Mouse (Mus musculus): Measurements from ENCODE around the gene Slc39a3.
"Not testable (repeated sequence)": the region's sequence is repeated elsewhere in the genome, so short reads cannot be mapped to it uniquely, and the experiment has no call there.

Gene Slc39a3

DNA sequence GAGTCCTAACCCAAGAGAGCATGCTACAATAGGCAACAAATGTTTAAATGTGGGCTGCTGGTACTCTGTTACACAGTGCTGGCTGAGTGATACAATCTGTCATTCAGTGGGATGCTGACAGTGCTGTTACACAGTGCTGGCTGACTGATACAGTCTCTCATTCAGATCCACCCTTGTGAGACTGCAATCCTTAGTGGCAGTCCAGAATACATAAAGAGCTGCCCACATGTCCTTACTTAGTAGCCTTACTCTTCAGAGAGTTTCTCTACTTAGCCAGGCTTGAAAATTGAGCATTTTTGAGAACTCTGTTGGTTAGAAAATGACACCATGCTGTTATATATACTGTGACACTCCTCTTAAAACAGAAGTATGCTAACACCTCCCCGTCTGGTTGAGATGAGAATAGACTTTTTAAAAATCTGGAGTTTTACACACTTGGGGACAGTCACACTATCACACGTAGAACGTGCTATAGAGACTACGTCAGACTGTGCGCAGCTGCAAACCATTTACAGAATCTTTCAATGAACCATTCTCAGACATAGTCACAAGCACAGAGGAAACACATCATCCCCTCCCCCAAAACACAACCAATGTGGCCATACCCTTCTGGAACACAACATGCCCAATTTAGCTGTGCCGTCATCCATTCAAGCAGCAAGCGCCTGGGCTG lies 31.1 kb downstream of the Slc39a3 start:
- no peak for DNase-seq (ENCODE audit: low read depth)

DNA sequence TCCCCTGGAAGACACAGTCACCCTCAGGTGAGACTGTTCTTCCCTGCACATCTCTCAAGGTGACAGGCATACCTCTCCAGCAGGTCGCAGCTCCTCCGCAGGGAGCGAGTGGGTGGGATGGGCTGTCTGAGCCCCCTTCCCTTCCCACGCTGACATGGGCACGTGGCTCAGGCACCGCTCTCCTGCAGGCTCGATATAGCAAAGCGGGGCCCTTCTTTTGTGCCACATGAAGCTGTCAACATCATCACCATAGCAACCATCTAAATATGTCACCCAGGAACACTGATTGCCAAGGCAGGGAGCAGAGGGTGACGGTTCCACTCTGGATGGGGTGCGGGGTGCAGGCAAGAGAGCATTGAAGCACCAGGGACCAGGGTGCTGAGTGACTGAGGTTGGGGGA lies 36.1 kb downstream of the Slc39a3 start:
- no peak for DNase-seq (ENCODE audit: low read depth)

DNA sequence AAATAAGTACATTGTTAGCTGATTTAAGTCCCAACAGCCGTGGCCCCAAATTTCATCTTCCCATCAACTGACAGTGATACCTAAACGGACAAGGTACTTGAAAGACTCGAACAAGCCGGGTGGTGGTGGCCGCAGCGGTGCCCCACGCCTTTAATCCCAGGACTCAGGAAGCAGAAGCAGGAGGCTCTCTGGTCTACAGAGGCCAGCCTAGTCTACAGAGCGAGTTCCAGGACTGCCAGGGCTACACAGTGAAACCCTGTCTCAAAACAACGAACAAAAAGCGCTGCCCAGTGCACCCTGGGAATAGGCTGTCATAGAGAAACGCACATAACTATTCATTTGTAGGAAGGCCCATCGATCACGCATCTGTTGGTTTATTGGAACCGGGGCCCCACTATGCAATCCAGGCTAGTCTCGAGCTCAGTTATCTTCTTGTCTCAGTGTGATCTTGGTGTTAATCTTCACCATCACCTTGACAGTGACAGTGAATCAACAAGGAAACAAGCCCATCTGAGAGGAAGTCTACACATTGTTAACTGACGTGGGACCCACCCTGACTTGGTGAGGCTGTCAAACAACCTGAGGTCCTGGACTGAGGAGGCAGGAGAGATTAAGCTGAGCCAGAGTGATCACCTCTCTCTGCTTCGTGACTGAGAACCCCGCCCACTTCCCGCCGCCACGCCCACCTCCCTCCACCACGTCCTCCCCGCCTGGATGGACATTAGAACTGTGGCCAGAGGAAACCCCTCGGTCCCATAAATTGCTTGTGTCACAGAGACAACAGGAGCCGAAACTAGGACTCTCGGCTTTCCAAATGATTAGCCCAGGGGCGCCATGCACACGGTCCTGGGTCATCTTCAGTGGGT lies 36.8 kb downstream of the Slc39a3 start:
- DNase-seq (ENCODE audit: low read depth): no peak

DNA sequence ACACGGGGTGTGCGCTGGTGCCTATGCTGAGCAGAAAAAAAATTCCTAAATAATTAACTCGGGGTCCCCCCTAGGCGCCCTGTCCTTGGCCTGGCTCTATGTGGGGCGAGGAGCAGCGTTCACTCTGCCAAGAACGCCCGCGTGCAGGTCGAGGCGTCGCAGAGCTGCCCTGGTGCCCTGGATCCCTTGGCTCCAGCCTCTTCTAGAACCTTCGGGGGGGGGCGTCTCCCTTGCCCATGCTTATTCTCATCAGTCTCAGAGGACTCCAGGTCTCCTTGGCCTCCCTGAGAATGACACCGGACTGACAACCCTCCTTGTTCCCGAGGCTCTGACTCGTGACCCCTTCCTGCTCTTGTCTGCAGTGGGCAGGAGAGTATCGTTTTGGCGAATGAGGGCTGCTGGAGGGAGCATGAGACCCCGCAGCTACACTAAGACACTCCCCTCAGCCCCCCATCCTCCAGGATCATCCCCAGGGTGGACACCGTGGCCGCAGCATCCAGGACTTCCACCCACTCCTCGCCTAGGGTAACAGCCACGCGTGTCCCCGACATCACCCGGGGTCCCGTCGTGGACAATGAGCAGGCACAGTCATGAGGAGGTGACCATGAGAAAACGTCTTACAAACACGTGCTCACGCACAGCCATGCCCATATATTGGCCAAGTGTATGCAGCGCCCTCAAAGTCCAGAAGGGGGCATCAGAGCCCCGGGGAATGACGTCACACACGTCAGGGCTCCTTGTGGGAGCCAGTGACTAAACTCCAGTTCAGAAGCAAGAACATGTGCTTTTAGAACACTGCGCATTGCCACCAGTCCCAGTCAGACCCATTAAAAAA lies 37.6 kb downstream of the Slc39a3 start:
- DNase-seq (ENCODE audit: low read depth): peak; percentile 88

DNA sequence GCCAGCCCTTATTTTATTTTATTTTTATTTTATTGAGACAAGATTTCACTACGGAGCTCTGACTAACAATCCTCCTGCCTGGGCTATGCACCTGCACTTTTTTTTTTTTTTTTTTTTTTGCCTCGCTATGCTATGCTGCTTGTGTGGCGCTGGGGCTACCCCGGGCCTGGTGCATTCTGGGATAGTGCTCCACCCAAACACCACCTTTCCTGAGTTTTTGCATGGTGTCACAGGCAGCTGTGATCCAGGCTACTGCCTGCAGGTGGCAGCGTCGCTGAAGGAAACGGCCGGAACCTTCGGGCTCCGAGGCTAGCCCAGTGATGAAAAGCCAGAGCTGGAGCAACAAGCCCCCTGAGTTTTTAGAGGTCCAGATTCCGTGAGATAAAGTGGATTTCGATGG lies 38.4 kb downstream of the Slc39a3 start:
- peak; percentile 45 for DNase-seq (ENCODE audit: low read depth)

DNA sequence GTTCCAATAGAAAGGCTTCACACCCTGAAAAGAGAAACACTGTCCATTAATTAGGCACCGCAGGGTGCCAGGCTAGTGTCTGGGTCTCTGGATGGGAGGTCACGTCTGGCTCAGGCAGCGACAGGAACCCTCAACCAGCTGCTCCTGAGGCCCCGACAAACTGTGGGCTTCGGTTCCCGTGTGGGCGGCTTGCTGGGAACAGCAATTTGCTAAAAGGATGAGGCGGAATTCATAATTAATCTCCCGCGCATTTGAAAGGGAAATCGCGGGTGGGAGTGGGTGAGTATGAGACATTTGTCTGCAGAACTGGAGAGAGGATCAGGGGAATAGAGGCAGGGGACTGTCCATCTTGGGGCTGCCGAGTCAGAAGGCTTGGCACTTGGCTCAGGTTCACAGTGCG lies 39.2 kb downstream of the Slc39a3 start:
- DNase-seq (ENCODE audit: low read depth): no peak

DNA sequence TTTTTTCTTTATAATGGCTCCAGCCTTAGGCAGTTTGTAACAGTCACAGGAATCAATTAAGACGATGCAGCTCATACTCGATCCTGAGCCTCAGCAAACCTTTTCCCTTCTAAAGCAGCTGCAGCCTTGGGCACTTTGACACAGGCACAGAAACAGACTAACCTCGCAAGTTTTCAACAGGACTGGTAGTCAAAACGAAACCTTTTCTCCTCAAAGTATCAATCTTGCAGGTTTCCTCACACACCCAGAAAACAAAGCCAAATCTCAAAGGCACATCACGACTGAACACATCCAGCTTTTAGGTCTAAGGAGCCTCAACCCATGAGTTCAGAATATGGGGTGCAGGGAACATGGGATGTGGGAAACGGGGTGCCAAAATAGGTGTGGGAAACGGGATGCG lies 39.9 kb downstream of the Slc39a3 start:
- no peak for DNase-seq (ENCODE audit: low read depth)

DNA sequence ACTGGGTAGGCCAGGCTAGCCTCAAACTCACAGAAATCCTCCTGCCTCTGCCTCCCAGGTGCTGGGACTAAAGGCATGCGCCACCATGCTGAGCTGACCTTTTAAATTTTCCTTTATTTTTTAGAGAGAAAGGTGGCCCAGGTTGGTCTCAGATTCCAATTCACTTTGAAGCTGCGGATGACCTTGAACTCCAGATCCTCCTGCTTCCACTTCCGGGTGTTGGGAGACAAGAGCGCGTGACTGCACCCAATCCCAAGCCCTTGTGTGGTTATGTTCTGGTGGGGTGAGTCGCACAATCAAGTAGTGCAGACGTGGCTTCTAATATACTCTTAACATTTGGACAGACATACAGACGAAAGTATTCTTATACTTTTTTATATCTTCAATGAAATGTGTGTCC lies 40.7 kb downstream of the Slc39a3 start:
- DNase-seq (ENCODE audit: low read depth): no peak

DNA sequence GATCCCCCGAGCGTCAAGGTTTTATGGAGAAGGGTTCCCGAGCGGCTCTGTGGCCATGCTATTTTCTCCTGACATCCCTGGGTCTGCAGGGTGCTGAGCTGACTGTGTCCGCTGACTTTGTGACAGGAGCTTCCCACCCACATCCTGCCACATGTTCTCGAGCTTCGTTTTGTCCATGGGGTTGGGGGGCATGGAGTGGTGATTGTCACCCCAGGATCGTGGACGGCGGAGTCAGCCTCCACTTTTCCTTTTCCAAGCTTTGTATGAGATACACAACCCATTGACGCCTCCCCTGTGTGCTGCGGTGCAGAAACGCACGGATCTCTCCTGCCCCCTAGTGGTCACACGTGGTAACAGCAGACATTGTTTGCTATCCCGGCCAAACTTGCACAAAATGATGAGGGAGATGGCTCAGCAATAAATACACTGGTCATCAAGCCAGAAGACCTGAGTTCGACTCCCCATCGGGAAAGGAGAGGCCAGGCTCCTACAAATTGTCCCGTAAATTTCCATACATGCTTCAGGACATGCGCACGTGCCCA lies 42.1 kb downstream of the Slc39a3 start:
- DNase-seq (ENCODE audit: low read depth): peak; percentile 66

DNA sequence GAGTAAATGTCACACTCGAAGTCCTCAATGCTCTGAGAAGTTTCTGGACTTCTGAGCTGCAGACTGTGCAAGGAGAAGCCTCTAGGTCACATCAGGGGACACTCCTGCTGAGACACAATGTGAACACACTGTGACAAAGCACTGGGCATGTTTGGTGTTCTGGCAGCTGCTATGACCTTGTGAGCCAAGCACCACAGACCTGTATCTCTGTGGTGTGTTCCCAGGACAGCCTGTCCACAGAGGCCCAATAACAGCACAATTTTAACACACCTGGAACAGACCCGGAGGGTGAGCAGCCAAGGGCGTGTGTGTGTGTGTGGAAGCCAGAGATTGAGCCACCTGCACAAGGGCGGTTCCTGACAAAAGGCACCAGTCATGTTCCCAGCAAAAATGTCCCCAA lies 42.6 kb downstream of the Slc39a3 start:
- no peak for DNase-seq (ENCODE audit: low read depth)

DNA sequence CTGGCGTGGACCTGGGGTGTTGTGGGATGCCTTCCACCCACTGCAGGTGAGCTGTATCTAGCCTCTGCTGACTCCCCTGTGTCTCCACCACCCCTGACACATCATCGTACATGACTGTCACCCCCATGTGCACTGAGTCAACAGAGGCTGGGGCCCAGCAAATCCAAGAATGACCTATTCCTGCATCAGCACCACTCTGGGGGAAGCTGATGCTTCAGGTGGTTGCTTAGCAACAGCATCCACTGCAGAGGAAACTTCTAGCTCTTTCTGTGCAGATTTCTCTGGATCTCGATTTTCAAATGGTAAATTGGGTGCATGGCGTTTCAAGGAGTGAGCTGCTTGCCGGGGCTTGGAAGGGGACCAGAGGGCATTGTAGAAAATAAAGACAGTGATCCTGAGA lies 44.0 kb downstream of the Slc39a3 start:
- no peak for DNase-seq (ENCODE audit: low read depth)

DNA sequence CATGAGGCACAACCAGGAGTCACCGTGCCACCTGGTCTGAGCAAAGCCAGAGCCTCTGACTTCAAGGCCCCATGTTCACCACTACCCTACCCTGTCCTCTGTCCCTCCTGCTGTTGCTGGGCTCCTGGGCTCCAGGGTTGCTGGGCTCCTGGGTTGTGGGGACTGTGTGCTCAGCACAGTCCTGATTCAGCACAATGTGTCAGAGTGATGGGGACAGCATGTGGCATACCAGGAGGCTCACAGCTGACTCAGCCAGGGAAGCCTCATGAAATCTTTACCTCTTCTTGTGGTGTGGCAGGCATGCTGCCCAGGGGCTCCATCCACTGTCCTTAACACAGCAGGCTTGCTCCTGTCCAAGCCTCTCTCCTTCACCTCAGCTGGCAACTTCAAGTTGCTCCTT lies 45.3 kb downstream of the Slc39a3 start:
- no peak for DNase-seq (ENCODE audit: low read depth)

DNA sequence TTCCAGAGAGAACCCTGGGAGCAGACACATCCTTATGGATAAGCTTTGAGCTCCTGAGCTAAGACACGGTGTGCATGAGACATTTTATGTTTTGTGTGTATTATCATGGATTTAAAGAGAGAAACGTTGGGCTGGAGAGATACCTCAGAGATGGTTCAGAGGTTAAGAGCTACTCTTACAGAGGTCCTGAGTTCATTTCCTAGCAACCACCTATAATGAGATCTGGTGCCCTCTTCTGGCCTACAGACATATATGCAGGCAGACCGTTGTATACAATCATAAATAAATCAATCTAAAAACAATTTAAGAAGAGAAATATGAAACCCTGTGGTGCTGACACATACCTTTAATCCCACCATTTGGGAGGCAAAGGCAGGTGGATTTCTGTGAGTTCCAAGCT lies 46.2 kb downstream of the Slc39a3 start:
- DNase-seq (ENCODE audit: low read depth): no peak

DNA sequence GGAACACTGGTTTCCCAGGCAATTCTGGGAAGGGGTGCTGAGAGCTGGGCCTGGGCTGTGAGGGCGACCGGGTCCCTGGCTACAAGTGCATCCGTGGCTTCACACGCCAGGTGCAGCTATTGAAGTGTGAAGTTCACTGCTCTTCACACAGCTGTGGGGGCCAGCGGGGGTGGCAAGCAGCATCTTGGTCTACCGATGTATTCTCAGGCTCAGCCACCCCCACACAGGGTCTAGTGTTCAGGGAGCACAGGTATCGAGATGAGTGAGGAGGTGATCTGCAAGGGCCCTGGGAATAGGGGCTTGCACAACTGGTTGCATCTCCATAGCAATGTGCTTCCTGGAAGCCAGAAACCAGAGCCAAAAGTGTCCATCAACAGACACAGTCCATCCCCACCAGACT lies 46.8 kb downstream of the Slc39a3 start:
- no peak for DNase-seq (ENCODE audit: low read depth)

DNA sequence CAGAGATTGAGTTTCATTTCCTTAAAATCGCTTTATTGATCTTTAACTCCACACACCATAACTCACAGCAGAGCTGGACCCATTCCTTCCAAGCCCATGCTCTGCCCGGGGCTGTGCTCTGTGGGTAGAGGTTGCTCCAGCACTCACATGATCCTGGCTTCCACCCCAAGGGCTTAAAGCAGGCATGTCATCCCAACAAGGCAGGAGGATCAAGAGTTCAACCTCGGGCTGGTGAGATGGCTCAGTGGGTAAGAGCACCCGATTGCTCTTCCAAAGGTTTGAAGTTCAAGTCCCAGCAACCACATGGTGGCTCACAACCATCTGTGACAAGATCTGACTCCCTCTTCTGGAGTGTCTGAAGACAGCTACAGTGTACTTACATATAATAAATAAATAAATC lies 47.4 kb downstream of the Slc39a3 start:
- not testable (repeated sequence) for DNase-seq (ENCODE audit: low read depth)

DNA sequence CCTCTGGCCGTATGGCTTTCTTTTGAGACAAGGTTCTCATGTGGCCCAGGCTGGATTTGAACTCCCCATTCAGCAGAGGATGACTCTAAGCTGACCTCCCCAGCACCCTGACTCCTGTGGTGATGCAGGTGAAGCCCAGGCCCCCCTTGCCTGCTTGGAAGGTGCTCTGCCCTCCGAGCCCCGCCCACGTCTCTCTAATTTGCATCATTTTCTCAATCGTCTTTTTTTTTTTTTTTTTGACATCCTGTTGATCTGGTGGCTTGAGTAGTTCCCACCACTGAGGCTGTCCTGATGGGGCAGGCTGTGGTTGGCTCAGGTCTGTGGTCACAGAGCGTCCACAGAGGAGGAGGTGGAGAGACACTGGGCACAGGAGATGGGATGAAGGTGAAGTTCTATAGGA lies 47.8 kb downstream of the Slc39a3 start:
- no peak for DNase-seq (ENCODE audit: low read depth)

DNA sequence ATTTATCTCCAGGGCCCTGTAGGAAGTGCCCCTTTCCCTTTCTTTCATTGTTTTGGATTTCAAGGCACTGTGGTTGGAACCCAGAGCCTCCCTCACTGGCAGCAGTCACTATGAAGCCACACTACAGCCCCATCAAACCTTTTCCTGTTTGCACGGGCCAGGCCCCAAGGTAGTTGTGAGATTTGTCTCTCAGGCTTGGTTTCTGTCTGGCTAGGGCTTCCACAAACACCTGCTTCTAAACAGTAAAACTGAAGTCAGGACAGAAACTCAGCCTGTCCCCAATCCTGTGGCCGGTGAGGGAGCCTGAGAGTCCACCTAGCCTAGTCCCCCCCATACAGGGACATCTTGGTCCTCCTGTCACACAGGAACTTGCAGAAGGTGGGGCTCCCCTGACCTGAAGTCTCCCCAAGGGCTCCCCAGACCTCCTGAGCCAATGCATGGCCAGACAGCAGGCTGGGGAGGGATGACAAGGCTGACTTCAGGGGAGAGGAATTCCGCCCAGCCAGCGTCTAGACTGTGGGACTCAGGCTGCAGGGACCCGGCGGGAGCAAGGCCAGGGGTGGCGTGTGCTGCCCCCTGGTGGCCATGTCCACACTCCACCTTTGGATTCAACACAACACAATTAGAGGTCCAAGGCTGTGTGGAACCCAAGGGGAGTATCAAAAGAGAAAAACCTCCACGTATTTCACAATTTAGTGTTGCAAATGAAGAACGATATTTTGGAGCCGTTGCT lies 49.4 kb downstream of the Slc39a3 start:
- DNase-seq (ENCODE audit: low read depth): peak; percentile 64

DNA sequence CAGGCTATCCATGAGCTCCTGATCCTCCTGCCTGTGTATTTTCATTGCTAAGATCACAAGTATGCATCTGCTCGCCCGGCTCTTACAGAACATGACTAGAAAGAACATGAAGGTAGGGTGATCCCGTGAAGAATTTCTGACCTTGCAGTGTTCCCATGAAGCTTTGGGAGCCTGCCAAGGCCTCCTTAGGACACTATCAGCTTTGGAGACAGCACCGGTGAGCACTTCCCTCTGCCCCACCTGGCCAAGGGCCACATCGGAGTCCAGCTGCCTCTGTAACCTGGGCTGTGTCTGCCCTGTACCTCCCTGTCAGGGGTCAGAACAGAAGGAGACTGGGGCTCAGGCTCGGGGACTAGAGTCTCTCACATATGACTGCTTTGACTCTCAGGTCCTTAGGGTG lies 50.5 kb downstream of the Slc39a3 start:
- DNase-seq (ENCODE audit: low read depth): no peak

DNA sequence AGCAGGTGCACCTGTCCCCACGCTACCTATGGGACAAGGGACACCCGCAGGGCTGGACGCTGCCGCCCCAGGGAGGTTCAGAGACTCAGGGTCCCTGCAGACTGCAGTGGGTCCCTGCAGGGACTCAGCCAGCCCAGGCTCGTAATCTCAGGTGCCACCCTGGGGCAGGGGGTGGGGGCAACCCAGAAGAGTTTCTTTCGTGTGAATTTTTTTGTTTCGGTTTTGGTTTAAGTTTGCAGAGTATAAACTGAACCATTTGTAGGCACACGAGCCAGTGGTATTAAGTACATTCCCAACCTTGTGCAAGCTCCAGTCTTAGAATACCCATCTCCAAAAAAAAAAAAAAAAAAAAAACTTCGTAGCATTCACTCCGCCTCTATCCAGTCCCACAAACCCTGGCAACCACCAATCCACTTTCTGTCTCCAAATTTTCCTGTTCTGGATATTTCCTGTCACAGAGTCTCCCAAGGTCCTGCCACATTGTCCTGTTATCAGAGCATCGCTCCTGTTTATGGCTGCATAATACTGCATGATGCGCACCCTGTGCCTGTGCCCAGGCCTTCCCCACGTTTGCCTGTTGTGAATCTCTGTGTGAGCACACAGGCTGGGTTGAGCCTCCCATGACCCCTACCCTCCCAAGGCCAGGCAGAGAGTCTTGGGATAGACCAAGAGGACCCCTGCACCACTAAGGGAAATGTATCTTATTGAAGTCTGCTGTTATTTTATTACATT lies 51.1 kb downstream of the Slc39a3 start:
- DNase-seq (ENCODE audit: low read depth): no peak

DNA sequence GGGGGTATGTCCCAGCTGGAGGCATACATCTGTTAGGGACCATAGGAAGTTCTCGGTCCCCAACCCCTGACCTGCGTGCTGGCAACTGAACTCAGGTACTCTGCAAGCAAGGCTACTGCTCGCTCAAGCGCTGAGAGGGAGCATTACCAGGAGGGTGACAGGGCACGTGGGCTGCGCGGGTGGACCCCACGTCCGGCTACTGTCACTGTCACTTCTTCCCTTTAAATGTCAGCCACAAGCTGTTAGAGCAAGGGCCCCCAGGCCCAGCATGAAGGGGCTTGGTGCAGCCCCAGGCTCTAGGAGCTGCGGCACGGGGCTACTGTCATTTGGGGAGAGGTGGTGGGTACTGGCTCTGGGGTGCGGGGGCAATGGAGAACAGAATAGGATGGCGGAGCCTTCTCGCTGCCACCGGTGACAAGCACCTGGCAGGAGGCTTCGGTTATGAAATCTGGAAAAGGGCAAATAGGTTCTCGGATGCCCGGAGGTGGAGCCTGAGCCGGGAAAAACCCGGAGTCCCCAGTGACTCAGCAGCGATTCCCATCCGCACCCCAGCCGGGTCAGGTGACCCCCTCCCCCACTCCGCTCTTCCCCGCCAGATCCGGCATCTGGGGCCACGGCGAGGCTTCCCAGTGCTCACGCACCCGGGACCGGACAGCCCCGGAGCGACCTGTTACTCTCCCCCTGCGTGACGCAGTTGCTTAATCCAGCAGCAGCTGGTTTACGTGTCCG lies 51.8 kb downstream of the Slc39a3 start:
- DNase-seq (ENCODE audit: low read depth): no peak

Measured in c-Kit-positive CD71-negative TER-119-negative erythroid progenitor cells, embryonic 14.5 days (primary cell).